Mouse (Mus musculus): Measurements from ENCODE around the gene Btd.

The Btd gene

DNA sequence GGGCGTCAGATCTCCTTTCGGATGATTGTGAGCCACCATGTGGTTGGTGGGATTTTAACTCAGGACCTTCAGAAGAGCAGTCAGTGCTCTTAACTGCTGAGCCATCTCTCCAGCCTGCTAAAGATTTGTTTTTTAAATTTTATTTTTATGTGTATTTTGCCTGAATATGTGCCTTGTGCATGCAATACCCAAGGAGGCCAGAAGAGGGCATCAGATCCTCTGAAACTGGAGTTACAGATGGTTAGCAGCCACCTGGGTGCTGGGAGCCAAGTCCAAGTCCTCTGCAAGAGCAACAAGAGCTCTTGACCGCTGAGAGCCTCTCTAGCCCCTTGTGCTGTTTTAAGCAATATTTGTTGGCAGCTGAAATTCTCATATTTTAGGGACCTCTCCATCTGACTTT, 9.5 kb downstream of the Btd start:
- no peak for DNase-seq

DNA sequence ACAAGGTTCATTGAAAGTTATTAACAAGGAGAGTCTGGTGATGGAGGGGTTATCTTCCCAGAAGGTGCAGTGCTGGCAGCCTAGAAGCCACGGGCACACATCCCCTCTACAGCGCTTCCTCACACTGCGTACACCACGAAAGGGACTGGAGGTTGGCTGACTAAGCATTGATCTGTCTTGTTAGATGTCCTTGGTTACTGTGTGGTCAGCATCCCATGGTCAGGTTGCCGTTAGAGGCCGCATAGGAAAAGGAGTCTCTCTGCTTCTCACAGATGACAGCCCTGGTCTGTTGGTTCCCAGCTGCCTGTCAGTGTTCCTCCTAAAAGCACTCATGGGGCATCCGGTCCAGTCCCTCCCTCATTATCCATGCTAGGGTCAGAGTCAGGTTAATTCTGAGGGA, 10.4 kb downstream of the Btd start:
- no peak for DNase-seq

DNA sequence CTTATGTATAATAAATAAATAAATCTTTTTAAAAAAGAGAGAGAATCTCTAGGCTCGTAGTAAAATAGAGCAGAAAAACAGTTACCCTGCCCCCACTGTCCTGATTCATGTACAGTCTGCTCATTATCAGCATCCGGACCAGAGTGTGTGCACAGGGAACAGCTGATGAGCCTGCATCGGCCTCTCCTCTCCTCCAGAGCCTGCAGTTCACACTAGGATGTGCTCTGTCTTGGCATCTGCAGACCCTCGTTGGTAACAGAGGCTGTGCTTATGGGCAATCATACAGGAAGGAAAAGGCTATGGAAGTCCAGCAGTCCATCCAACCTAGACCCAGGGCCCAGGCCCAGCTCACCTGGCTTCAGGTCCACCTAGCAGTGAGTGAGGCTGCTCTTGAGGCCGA, 11.3 kb downstream of the Btd start:
- no peak for DNase-seq

DNA sequence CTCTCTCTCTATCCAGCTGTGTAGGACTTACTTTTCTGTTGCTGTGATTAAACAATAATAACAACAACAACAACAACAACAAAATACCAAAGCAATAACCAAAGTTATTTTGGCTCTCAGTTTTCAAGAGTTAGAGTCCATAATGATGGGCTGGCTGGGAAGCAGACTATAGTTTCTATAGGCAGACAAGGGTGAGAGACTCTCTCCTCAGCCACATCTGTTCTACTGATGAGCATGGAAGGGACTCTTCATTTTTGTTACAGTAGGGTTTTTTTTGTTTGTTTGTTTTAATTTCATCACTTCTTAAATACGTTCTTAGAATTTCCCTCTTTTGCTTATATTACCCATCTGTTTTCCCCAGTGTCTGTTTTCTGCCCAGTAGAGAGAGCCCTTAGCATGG, 11.8 kb downstream of the Btd start:
- DNase-seq, result no peak

DNA sequence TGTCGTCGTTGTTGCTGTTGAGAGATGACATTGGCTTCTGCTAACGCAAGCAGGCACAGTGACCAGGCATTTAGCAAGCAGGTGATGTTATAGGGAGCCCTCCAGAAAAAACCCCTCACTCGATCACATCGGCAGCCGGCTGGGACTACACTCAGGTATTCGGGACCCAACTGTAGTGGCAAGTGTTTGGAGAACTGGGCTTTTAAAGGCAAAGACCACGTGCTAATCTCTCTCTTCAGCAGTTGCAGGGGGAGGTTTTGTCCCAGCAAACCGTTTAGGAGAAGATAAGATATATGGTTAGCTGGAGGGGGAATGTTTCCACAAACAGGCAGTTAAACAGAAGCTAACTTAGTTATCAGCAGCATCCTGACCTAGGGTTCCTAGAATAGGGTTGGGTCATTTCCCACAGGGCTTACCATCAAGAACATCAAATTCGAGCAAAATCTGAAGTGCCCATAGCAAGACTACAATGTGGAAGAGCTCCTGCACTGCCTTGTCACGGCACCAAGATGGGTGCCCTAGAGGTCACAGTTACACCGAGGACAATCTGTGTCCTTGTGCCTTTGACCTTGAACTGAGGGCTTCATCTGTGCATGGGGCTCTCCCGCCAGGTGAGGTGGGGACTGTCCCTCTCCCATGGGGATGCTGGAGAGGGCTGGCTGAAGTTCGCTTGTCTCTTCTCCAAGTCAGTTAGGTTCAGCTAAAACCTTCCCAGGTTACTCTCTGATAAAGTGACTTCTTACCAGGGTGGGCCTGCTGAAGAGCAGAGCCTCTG, 12.5 kb downstream of the Btd start:
- no peak for DNase-seq

DNA sequence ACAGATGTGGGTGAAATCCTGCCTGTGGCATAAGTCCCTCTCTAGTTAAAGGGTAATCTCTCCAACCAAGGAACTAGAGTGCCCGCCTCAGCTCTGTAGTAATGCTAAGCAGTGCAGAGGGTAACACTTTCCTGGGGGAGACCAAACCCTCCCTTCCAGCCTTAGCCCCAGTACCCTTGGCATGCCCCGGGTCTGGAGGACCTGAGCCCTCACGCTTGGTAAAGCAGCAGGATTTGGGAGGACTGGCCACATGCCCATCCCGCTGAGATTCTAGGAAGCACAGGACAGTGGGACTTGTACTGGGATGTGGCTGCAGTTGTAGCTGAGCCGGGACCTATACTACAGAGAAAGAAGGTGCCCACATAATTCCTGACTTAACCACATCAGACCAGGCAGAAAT, 14.0 kb downstream of the Btd start:
- no peak for DNase-seq

DNA sequence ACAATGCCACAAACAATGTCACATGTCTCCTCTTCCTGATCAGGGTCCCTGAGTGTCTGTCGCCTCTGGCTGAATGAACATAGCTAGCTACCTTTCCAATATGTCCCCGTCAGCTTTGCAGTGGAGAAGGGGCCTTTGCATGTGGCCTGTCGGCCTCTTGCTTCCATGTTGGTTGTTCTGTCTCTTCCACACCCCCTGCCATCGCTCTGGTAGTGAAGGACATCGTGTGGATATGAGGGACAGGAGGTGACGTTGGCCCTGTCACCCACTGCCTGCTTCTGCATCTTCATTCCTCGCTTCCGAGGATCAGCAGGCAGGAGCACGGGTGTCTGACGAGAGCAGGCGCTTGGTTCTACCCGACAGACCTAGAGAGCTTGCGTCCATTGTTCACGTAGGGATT, 14.6 kb downstream of the Btd start:
- DNase-seq, result no peak

DNA sequence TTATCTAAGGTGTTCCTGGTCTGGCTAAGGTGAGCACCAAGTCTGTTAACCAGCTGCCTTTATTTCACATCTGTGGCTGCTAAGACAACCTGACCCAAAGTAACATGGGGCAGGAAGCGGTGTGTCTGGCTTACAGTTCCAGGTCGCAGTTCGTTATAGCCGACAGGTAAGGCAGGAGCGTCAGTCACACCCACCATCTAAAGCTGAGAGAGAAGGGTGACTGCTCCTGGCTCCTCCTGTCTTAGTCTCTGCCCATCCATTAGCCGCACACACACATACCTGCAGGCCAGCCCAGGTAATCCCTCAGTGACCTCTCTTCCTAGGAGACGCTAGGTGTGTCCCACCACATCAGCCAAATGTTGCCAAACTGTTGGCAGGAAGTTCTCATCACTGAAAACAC, 15.6 kb downstream of the Btd start:
- no peak for DNase-seq

DNA sequence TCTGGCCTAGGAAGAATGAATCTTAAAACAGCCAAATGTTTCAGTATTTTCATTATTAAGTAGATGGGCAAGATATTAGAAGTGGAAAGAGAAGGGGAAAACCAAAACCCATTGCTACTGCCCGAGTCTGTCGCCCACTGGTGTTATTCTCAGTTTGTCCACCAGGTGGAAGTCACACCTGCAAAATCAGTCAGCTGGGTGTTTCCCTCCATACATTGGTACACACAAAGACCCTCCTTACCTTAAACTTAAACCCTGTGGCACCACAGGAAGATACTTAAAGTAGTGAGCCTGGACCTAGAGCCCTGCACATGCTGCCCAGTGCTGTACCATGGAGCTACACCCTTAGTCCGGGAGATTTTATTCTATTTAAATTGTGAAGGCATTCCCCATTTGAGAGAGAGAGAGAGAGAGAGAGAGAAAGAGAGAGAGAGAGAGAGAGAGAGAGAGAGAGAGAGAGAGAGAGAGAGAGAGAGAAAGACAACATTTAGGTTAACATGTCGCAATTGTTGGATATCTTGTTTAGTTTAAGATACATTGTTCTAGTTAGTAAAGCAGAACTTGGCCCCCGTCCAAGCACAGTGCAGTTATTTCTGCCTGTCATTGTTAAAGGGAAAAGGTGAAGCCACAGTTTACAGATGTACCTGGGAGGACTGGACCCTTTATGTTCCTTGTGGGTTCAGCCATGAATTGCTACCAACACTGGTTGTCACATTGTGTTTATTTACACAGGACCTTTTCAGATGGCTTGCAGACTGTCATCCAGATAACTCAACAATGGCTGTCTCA, 16.2 kb downstream of the Btd start:
- DNase-seq, result peak; percentile 79

DNA sequence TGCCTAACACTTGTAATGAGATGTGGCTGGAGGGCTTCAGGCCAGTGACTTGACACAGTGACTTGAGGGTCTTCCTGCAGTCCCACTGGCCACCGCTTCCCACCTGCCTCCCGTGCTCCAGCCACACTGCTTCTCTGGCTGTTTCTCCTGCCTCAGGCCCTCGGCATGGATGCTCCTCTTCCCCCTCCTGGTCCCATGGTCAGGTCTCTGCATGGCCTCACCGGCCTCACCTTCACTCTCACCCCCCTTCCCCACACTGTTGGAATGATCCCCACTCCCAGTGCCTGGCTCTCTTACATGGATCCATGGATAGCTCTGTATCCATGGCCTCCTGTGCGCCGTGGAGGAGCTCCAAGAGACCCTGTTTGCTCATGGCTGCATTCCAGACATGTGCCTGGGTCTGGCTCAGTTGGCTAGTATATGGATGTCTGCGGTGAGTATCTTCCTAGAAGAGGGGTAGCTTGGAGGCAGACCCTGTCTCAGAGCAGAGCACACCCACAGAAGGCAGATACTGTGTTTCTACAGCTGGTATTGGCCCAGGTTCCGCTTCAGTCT, 17.4 kb downstream of the Btd start:
- DNase-seq, result no peak

DNA sequence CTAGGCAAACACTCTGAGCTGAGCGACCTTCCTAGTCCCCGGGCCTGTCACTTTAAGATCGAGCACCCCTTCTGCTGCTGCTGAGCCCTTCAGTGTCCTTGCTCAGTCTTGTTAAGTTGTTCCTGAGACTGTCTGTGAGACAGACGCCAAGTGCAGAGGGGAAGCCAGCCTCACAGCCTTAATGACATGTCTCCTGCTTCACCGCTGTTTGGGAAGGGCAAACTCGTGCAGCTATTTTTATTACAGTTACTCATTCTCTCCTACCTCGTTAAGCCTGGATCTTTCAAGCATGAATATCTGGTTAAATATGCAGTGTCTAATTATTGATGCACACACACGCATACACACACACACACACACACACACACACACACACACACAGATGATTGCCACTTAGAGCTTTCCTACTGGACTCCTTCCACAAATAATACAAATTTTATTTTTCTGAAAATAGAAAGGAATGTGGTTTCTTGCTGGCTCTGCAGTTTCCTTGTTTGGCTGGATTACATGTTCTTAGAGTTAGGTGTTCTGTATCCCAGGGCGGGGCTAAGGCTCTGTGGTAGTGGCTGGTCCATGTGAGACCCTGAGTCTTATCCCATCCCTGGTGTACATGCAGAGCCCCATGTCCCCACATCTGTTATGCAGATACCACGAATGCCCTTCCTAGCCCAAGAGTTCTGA, 18.8 kb downstream of the Btd start:
- DNase-seq, result no peak

DNA sequence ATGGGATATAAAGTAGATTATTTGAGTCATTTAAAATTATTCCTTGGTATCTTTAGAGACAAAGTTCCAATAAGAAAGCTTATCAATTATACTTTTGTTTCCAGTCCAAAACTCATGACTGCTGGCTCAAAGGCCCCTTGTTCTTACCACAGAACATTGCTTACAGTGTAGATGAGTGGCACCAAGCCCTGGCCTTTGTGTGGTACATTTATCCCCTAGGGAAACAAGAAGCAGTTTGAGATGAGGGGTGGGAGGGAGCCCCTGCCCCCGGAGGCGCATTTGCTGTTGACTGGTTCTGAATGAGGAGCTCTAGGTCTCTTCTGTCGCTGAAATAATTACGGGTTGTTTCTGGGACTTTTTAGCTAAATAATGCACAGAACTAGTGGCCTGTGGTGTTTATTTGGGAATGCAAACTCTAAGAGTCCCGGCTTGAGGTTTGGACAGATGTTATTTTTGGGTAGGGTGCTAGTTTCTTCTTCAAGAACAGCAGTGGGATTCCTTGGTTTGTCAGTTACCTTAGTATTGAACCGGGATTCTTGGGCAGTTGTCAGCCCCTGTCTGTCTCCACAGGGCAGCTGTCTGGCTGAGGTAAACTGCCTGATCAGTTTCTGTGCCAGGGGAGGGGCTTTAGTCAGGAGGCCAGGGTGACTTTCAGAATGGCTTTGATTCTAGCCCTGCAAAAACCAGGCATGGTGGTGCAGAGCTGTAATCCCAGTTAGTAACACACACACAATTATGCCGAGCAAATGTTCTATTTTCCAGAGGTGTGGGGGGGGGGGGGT, 19.7 kb downstream of the Btd start:
- no peak for DNase-seq

DNA sequence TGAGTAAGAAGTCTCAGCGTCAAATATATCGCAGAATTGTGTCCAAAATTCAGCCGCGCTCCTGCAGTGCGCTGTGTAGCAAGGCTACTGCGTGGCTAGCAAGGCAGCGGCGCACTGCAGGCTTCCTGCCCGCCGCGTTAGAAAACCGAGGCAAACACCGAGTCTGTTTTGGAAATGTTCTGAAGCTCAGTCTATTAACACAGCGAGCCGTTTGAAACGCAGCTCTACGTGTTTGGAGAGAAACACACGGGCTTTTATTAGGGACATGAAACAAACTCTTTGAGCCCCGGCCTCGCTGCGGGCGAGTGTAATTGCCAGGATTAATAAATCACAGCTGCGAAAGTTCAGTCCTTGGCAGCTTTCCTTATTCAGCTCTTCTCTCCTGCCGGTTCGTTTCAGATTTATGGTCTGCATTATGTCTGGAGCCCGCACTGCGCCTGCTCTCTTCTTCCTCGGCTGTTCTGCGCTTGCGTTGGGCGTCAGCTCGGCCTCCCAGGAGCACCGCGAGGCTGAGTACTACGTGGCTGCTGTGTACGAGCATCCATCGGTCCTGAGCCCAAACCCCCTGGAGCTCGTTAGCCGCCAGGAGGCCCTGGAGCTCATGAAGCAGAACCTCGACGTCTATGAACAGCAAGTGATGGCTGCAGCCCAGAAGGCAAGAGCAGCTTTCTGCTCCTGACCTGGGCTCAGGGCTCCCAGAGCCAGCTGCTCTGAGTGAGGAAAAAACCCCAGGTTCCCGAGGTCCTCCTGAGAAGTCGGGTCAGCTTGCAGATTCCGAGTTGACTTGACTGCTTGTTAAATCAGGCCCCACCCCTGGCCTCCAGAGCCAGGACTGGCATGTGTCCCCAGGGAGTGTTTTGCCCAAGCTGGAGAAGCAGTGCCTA, 21.1 kb downstream of the Btd start:
- DNase-seq, result peak; percentile 78

DNA sequence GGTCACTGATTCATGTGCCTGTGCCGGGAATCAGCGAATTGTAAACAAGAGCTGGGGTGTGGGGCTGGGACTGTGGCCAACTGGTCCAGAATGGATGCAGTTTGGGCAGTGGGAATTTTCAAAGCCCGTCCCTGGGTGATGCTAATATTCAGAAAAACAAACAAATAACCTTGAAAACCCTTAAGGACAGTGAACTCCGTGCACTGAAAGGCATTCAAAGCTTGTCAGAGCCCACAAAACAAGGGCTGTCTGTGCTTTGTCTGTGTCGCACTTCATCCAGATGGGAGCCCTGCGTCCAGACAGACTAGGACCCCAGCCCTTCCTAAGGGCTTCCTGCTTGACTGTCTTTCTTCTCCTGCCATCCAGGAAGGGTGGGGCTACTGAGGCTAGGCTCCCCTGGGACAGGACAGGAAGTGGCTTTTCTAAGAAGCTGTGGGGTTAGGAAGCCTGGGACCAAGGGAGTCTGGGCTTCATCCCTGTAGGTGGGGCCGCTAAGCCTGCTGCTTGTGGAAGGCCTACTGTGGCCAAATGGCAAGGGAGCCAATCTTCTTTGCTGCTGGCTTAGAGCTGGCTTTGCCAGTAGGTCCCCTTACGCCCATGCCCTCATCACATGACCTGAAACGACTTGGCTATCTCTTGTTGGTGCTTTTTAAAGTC, 21.9 kb downstream of the Btd start:
- DNase-seq, result peak; percentile 83

DNA sequence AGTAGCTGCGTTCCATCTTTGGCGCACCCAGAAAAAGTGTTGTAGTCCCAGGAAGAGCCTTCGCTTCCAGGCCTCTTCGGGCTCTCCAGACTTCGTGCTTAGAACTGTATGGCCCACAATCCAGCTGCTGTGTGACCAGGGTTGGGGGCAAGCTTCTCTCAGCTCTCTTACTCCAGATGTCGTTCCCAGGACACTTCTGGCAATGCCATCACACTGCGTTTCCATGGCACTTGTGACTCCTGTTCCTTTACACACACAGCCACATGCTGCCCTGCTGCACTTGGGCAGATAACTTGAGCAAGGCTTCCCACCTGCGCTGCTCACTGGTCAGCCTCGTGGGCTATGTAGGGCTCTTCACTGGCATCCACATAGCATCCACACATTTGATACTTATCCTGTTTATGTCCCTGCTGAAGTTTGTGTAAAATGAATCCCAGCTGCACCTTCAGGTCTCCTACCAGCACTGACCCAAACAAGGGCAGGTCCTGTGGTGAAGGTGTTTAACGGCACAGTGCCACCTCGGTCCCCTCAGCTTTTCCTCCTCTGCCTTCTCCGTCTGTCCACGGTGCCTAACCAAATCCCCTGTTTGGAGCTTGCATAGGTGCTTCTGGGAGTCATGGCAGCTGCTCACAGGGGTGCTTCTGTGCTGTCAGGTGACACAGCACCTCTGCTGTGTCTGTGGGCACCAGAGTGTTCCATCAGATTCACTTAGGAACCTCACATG, 22.7 kb downstream of the Btd start:
- no peak for DNase-seq

DNA sequence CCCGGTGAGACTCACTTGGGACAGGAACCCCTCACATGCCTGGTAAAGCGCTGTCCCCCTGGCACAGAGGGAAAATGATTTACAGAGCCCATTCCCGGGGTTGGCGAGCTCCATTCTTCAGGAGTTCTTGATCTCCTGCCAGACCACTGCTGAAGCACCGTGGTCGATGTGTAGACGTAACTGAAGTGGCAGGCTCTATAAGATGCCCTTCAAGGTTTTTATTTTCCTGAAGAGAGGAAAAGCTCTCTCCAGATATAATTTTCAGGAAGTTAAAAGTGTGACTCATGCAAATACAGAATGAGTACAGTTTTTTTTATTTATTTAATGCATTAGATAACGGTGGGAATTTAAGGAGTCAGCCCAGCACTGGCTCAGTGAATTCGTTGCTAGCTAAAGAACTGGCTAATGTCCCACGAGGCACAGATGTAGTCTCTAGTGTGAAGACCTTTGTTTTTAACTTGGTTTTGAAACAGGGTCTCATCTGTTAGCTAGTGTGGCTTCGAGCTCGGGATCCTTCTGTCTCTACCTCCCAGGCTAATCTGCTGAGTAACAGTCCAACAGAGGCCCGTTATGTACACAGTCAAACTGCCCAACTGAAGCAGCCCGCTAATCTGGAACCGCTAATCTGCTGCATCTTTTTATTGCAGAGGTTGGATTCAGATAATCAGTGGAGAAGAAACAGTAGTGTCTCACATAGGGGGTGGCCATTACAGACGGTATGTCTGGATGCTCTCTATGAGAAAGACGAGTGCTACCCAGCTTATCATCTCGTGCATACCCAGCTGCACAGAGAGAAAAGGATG, 23.5 kb downstream of the Btd start:
- DNase-seq, result no peak

DNA sequence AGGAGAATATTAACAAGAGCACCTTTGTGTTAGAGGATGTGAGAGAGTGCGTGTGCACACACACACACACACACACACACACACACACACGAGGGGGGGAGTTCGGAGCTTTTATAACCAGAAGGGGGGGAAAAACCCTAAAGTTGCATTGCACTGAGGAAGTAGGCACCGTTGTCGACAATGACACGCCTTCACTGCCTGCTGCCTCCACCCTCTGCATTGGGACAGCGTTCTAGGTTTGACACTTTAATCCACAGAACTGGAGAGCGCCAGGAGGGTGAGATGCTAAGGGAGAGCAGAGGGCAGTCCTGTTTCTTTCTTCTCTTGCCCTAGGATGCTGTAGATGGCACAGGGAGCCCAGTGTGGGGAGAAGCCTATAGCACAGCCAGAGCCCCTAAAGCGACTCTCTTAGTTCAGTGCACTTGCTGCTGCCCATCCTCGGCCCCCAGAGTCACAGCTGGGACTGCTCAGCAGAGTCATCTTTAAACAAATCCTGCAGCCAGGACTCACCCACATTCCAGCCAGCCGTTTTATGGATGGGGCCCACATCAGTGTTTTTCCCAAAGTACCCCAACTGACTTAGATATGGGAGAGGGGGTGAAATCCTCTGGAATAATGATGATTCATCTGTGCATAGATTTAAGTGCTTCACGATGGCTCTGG, 24.2 kb downstream of the Btd start:
- DNase-seq, result no peak

DNA sequence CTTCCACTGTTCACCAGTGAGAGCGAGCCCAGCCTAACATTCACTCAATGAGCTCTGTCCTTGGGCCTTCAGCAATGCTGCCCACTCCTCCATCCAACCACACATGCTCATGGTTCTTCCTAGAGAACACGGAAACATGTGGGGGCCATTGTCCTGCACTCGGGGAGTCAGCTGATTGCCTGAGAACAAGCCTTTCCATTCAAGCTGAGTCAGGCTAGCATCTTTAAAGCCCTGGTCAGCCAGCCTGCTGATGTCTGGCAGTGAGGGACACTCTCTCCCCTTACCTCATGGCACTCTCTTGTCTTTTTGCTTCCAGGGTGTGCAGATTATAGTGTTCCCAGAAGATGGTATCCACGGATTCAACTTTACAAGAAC, 24.7 kb downstream of the Btd start:
- DNase-seq, result no peak

Data from lung, postnatal 14 days (tissue).